Mouse (Mus musculus): ENCODE results near the gene Ak4. TPM values are rescaled to one million over a fixed set of nuclear protein-coding genes. Genes with fewer than 3 reads are reported as not detected.

Ak4 gene
- total RNA-seq, 2 experiments from 2014 or later, result 1.6 to 2.7 TPM

DNA sequence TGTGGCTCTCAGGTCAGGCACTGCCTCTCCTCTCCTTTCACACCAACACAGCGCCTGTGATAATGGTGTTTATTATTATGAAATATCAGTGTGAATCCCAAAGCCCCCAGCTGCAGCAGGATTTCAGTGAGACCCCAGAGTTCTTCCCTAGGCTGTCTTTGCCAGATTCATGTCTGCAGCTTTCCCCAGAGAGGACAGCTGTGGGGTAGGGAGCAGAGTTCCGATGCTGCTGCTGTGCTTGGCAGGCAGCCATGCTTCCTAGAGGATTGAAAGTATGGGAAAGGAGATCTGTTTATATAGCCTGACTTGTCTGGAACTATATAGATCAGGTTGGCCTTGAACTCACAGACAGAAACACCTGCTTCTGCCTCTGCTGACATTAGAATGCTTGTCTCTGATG lies 43.0 kb downstream of the Ak4 start:
- DNase-seq, result no peak

DNA sequence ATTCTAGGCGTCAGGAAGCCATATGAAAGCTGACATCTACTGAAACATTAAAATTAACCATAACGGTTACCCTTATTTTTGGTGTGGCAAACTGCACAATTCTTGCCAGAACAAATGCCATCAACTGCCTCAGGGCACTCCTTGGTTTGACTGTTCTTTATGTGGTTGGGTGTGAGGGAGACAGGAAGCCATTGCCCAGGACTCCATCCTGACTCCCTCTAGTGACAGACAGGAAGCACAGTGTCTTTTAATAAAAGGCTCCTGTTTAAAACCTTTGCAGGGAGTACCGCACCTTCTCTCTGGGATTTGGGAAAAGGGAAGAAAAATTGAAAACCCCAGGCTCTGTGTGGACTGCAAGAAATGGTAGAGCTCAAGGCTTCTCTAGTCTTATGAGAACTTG lies 47.2 kb downstream of the Ak4 start:
- DNase-seq, result no peak

DNA sequence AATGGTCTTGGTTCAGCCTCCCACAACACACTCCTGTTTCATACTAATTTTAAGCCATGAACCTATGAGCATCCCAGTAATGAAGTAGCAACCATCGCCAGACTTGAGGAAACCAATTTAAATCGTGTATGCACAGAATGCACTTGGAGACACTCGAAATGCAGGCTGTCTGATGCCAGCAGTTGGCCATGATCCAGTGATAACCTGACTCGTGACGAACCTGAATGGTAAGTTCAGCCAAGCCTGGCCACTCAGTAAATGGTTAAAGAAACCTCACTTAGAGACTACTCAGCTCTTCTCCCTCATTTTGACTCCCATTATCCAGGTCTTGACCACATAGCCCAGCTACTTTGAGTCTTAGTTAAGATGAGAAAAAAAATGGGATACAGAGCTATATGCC lies 50.2 kb downstream of the Ak4 start:
- no peak for DNase-seq

DNA sequence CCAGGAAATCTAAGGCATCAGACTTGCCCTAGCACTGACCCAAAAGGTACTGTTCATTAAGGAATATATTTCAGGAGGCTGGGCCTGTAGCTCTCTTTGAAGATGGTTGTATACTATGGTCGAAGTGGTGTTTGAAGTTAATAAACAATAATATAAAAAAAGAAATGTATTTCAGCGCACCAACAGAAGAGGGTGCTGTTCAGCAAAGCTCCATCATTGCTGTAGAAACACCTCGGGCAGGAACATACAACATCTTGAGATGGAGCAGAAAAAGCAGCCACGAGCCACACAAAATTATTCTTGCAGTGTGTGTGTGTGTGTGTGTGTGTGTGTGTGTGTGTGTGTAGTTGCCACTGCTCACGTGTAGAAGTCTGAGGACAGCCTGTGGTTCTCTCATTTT lies 51.5 kb downstream of the Ak4 start:
- no peak for DNase-seq

DNA sequence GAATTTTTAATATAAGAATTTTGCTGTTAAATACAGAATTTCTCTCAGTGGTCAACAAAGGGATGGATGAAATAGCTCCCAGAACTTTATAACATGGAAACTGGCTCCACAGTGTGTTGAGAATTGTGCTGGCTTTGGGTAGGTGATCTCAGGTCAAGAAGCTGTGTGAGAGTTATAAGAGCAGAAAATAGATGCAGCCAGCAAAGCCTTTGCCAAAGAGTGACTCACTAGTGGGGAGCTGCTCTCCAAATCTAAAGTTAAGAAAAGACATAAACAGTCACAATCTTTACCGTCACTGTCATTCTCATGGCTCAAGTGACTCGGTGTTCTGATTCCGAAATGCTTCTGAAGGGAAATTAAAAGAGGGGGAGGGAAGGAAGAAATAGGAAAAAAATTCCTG lies 53.7 kb downstream of the Ak4 start:
- DNase-seq, result no peak

DNA sequence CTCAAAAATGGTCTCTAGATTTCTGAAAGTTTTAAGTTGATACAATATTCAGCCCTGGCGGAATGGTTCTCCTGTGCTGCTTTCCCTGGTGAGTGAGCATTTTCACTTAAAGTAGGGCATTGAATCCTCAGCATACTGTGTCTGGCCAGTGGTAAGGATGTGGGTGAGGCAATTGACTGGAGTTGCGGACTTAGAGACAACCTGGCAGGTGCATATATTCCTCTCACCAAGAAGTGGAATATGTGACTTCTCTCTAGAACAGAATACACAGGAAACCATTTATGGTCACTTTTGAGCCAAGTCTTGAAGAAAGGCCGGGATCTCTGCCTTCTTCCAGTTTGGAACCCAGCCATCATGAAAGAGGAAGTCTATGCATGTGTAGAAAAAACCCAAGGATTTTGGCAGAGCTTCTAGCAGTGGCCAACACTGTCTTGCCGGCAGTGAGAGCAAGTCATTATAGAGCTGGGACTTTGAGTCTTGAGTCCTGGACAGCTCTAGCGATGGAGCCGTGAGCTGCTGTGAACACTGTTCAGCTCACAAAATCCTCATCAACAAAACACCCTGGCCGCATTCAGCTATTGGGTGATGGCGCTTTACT lies 71.3 kb downstream of the Ak4 start:
- no peak for DNase-seq

DNA sequence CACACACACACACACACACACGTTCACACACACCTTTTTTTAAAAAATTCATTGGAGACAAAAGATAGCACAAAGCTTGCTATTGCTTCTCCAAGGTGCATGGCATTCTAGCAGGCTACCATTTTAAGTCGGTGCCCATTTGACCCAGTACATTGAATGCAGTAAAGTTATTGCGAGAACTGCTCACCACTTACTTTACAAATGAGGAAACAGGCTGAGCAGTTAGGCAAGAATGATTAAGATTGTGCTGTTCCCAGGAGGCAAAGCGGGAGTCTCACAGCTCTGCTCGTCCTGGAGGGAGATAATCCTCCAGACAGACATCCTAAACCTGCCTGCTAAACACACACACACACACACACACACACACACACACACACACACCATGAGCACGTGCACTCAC lies 72.6 kb downstream of the Ak4 start:
- no peak for DNase-seq

DNA sequence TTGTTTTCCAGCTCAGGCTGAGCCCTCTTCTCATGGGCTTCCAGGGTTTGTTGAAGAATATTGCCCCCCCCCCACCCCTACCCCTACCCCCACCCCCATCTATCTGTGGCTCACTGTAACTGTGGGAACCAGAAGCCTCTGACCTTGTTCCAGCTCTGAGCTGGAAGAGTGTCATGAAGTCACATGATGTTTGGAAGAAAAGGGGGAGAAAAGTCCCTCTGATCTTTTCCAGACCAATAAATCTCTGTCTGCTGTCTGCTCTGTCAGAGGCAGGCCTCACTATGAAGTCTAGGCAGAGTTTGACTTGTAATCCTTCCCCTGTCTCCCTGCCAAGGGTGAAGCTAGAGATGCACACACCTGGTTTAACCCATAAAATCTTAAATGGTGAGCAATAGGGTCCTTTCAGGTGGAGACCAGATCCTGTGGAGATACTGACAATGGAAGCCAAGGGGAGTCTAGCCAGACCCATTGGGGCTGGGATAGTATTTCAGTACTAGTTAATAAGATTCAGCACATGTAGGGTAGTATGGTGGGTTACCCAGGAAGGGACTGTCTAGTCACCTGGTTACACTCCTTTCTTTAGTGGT lies 74.6 kb downstream of the Ak4 start:
- DNase-seq, result no peak

DNA sequence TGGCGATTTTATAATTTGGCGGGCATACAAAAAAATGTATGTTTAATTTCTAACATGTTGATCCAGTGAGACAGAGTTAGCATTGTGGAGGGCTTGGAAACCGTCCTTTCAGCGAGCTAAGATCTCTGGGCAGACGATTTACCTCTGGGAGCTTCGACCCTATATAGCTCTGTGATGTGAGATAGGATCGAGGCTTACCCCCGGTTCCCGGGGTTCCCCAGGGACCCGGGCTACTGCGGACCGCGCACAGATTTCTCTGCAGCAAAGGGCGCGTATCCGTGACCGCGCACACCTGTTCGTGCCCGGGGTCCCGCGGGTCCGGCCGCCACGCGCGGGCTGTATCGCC lies 77.1 kb downstream of the Ak4 start:
- no peak for DNase-seq

DNA sequence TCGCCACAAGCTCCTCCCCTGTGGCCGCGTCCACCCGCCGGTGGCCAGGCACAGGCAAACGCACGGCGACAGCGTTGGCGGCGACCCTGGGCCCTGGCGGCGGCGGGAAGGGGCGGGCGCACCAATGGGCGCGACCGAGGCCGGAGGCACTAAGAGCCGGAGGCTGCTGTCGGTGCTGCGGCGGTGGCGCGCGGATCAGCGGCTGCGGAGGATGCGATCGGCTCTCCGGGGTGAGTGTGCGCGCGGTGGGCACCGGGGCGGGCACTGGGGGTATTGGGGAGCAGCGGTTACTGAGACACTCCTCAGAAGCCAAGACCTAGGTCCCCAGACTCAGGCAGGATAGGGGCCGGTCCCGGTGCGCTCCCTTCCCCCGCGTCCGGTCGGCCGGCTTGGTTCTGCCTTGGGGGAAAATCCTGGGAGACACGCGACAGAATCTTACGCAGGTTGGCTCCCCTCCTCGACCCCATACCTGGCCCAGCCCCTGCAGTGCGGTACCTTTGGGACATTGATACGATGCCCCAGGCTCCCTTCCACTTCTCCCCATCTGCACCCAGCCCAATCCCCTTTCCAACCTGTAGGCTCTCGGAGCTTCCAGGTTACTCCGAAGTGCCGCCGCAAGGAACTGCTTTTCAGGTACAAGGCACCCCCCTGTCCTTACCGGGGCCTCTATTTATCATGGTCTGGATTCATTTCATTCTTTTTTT lies 77.6 kb downstream of the Ak4 start, which contains the start of gene Dnajc6:
Dnajc6 (plus strand) TSS at position 115 of the 704 bp plus-strand sequence.
- DNase-seq, result peak; percentile 12

DNA sequence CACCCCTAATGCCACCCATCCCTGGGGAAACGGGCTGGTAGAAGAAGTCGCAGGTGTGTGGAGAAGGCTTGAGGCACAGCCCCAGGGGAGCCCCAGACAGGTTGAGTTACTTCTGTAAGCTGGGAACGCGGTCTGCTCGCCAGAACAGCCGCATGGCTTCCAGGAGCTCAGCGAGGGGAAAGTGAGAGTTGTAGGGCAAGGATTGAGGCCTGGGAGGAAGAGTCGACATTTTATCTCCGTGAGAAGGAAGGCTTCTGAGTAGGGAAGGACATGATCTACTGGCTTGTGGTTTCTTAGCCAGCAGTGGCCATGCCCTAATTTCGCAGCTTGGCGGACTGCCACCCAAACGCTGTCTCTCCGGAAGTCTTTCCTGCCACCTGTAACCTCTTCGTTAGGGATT lies 78.3 kb downstream of the Ak4 start:
- DNase-seq, result no peak

DNA sequence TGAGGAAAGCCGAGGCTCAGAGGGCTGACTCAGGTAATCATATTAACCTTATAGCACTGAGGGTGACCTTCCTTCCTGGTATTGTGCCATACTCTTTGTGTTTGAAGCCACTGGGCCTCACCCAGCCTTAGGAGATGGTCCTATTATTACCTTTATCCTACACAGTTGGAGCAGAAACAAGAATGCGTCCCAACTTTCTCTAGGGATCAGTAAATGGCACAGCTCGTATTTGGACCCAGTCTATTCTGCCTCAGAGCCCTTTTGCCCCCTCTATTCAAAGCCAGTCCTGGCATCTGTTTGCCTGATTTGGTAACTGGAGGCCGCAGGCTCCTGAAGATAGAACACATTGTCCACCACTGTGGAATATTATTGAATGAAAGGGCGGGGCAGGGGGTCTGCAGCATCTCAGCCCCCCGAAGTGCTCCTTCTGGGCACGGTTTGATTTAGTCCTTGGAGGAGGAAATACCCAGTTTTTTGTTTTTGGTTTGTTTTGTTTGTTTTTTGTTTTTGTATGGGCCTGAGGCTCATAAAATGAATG lies 85.5 kb downstream of the Ak4 start:
- DNase-seq, result no peak

DNA sequence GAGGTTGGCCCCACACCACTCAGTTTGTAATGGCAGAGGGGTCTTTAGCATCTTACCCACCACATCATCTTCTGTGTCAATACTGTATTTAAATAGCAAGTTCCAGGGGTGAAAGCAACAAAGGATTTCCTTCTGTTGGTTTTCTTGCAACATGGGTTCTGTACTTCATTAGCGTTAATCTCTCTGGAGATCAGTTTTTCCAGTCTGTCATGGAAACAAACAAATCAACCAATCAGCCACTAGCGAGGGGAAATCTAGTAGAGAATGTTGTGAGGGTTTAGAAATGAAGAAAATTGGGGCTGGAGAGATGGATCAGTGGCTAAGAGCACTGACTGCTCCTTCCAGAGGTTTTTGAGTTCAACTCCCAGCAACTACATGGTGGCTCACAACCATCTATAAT lies 86.9 kb downstream of the Ak4 start:
- no peak for DNase-seq

DNA sequence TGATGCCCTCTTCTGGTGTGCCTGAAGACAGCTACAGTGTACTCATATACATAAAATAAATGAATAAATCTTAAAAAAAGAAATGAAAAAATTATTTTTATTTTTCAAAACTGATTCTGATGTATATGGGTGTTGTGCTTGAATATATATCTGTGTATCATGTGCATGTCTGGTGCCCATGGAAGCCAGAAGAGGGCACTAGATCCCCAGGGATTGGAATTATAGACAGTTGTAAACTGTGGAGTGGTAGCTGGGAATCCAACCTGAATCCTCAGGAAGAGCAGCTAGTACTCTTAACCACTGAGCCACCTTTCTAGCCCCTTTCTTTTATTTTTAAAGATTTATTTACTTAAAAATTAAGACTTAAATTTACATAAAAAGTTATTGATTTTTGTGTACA lies 87.3 kb downstream of the Ak4 start:
- no peak for DNase-seq

DNA sequence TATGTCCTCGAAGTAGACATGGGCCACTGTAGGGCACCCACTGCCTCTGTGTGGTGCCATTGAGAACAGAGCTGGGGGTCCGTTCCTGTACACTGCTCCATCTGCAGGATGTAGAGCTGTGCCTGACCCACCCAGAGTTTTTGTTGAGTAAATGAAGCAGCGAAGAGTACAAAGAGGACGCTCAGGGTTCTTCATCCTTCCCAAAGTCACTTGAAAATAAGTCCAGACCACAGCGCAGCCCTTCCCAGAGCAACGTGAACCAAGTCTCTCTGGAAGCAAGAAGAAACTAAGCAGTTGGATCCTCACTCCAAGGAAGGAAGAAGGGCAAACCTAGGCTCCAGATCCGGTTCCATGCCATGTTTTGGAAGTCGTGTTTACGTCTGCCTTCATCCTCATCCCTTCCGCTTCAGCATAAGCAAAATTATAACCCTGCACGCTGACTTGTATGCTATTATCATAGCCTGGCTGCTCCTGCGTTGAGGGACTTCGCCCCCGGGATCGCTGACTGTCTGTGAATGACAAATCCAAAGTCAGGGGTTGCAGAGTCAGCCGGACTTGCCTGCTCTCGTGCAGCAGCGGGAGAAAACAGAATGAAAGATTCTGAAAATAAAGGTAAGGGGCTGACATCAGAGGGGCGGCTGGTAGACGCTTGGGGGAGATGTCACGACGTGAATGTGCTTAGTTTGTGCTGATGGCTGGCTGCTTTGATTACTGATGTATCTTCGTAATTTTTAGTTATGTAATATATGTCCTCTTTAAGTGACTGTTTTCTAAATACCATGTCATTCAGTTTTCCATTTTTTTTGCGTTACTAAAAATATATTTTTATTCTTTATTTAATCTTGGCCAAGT lies 88.7 kb downstream of the Ak4 start:
- DNase-seq, result peak; percentile 33

DNA sequence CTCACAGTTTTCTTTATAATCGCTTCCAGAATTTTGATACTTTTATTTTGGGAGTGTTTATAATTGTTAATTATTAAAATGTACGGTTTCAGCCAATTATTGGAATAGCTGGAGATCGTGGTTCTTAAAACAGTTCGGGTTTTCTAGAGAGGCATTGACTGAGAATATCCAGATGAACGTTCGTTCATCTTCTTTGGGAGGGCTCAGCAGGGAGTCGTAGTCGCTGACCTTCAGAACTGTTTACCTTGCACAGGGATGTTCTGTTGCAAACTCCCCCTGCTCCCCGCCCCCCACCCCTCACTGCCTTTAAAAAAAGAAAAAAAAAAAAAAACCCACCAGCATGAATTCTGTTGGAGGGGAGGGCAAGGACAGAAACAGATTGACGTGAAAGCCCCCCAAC lies 89.4 kb downstream of the Ak4 start:
- DNase-seq, result no peak

DNA sequence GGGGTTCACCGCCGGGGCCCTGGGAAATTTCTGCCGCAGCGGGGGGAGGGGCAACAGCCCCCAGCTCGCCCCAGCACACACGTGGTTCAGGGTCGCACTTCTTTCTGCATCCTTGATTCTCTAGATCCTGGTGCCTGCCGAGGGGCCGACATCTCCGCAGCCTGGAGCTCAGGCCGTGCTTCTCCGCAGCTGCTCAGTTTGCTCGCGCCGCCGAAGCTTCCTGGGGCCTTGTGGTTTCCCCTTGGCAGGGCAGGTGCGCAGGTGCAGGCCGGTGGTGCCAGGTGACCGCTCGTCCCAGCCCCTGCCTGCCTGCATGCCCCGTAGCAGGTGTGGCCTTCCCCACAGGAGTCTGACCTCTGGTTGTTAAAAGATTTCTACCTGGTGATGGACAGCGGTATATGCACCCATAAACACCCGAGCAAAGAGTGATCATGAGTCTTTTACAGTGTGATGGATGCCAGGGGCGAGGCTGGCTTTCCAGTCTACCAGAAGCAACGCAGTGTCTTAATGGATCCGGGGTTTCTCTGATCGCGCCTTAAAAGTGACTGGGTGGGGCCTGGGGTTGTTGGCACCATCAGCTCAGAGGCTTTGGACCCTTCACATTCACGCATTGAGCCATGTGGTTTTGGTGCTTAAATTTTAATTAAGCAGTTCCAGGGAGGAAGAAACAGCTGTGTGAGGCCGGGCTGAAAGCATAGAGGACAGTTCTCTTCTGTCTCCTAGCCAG lies 89.9 kb downstream of the Ak4 start:
- no peak for DNase-seq

DNA sequence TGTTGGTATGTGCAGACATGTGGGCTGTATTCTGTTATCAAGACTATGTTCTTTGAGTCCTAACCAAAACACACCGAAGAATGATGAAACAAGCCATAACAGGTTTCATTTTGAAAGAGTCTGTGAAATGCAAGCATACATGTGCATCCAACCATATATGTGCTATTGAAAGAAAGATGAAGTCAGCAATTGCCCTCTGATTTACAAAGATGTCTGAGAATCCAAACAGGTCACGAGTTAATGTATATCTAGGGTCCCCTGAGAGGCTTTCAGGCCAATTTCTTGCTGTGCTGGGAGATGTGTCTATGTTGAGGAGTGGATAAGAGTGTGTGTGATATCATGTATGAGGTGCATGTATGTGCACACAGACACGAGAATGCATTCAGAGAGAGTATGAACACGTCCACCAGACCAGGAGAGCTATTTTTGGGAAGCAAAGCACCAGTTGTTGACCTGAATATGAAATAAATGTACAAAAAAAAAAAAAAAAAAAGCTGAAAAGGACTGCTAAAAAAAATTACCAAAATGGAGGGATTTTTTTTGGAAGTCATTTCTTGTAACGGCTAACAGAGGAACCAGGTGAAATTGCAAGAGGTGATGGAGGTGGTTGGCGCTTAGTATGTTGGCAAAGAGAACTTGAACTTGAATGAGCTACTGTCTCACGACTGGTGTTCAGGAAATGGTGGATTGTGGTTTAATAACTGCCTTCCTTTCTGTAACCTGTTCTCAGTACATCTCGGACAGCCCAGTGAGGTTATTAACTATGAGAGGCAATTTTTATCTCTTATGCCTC lies 91.2 kb downstream of the Ak4 start:
- DNase-seq, result no peak

DNA sequence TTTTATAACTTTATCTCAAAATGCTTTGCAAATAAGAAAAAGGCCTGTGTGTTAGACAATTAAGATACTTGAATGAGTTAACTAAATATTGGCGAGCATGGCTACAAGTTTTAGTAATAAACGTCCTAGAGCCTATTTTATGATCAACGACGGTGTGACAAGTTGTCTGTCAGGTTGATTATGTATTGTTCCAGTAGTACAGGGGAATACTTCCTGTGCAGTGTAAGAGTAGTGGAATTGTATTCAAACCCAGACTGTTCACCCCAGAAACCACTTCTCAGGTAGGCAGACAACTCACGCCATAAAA lies 91.8 kb downstream of the Ak4 start:
- DNase-seq, result no peak

DNA sequence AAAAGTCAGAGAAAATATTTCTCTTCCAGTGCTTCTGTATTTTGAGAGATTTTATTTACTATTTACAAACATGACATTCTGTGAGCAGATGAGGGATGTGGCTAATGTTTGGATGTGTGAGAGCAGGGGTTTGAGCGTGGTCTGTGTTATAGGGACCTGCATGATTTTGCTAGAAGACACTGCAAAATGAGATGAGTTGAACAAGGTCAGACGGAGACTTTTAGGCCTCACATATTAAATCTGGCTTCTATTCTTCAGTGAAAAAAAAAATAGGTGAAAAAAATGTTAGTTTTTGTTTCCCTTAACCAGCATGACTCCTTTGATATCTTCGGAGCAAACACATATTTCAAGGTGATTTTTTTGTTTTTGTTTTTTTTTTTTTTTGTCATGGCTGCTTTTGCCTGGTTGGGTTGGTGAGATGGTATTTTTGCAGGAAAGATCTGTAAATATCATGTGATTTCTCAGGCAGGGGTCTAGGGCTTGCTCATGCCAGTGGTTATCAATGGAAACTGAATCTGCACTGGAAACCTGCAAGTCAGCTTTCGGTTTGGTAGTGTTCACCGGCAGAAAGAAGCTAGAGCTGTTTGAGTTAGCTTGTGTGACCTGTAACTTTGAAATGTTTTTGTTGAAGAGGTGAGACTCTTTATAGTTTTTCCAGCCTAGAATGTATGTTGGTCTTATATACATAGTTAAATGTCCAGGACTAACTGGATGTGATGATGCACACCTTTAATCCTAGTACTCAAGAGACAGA lies 92.9 kb downstream of the Ak4 start:
- no peak for DNase-seq

DNA sequence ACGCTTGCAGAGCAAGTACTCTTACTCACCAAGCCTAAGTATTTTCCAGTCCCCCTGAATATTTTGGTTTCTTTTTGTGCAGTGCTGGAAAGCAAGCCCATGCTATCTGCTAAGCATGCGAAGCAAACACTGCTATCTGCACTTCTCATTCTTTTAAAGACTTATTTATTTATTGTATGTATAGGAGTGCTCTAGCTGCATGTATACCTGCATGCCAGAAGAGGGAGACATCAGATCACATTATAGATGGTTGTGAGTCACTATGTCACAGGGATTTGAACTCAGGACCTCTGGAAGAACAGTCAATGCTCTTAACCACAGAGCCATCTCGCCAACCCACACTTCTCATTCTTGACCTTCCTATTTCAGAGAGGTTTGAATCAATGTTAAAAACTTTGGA lies 94.2 kb downstream of the Ak4 start:
- DNase-seq, result no peak

Data from gastrocnemius, postnatal 25 days (tissue).